Mouse (Mus musculus) layer of hippocampus, adult 2 months (tissue): ENCODE data around the gene Syndig1l. TPM values are rescaled to one million over a fixed set of nuclear protein-coding genes. Genes with fewer than 3 reads are reported as not detected.

ENCODE experiments used
- DNase-seq, 2 experiments: peaks; one replicate each; pipeline ENCODE4 v3.0.0; 2022; ENCODE audit warnings: low spot score in 2 of 2
- H3K27ac ChIP-seq: fragments of 200-600 bp; 2 replicates; pipeline ENCODE4 v1.8.1; 2022
- H3K4me3 ChIP-seq: fragments of 200-600 bp; 2 replicates; pipeline ENCODE4 v1.8.1; 2022; ENCODE audit warnings: mild to moderate bottlenecking
- CTCF ChIP-seq: fragments of 200-600 bp; conservative IDR thresholded peaks from 2 replicates; pipeline ENCODE4 v1.8.1; 2022; ENCODE audit warnings: antibody characterized with exemption, mild to moderate bottlenecking, moderate library complexity
- long read RNA-seq, 2 experiments: library from polyadenylated mRNA; stranded (forward); transcript quantifications; one replicate each; pipeline ENCODE4 v2.0.0; 2021; ENCODE audit warnings: borderline mapping rate in 2 of 2
- total RNA-seq, 2 experiments: library from RNA; stranded (reverse); gene quantifications; 2 replicates each; pipeline ENCODE4 v1.2.3; 2021

Gene Syndig1l
- 1 to 10 TPM; 7.4 to 8.7 TPM for total RNA-seq
- long read RNA-seq, experiment 1, partial matches to known transcripts, result 0 of 3 reads
- long read RNA-seq, experiment 1, other reads (novel, unspliced or antisense), result 1 of 3 reads
- long read RNA-seq, experiment 2, transcript Syndig1l-201 (4 exons, 2,524 nt), result major isoform, 9 of 14 reads
- long read RNA-seq, experiment 2, partial matches to known transcripts, result 3 of 14 reads
- long read RNA-seq, experiment 2, other reads (novel, unspliced or antisense), result 2 of 14 reads

GRCm38 (mm10) chr12:84698319-84699081 lies at the start of gene Syndig1l:
TSS of gene Syndig1l (minus strand) at chr12:84698831.
- peak in 1 of 2 experiments; percentile 38 for DNase-seq
- no peak for TF ChIP-seq CTCF
- Histone ChIP-seq H3K4me3 (peak within 1 kb of the TSS; percentile 56), H3K27ac (no peak within 1 kb of the TSS)

- no peak for DNase-seq
- Histone ChIP-seq H3K27ac (peak overlapping the region; percentile 14; the same call in 1 of the 2 replicates), H3K4me3 (no peak overlapping the region)
- no peak for TF ChIP-seq CTCF
These were observed 49.5 kb upstream of the Syndig1l start for GRCm38 (mm10) chr12:84748134-84748533.

DNA sequence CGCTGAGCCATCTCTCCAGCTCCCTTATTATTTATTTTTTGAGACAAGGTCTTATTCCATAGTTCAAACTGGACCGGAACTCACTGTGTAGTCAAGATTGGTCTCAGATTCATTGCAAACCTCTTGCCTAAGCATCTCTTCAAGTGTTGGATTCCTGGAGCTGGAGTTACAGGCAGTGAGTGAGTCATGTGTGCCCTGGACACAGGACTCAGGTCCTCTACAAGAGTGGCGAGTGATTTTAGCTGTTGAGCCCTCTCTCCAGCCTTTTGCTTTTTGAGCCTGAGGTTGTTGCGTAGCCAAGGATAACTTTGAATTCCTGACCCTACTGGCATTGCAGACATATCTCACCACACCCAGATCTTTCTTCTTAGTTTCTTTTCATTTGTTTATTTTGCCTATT lies 47.1 kb upstream of the Syndig1l start:
- DNase-seq, result no peak
- Histone ChIP-seq H3K27ac (no peak overlapping the region), H3K4me3 (no peak overlapping the region)
- no peak for TF ChIP-seq CTCF

GRCm38 (mm10) chr12:84743496-84743895 lies 44.9 kb upstream of the Syndig1l start:
- H3K4me3 ChIP-seq, result no peak overlapping the region
- no peak for TF ChIP-seq CTCF
- H3K27ac ChIP-seq, result no peak overlapping the region
- DNase-seq, result no peak

DNA sequence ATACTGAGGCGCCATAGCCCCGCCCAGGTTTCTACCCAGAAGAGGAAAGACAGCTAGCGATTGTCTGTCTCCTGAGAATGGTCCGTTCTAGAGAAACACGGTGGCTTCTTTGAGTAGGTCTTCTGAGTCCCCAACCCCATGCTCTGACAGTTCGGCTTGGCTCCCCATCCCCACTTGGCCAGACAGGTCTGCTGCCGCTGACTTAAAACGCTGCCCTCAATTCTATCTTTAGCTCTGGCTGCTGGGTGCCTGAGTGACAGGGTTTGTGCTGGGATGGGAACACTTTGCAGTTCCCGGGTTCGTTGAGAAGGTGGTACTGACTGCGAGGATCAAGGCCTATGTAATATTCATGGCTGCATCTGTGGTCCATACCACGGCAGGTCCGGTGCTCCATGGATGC lies 34.7 kb upstream of the Syndig1l start:
- no peak for TF ChIP-seq CTCF
- DNase-seq, result no peak
- no peak overlapping the region for H3K27ac ChIP-seq
- no peak overlapping the region for H3K4me3 ChIP-seq

GRCm38 (mm10) chr12:84728421-84728820 lies 29.8 kb upstream of the Syndig1l start:
- no peak for TF ChIP-seq CTCF
- no peak for DNase-seq
- Histone ChIP-seq H3K27ac (no peak overlapping the region), H3K4me3 (no peak overlapping the region)

- DNase-seq, result no peak
- no peak for TF ChIP-seq CTCF
- Histone ChIP-seq H3K4me3 (no peak overlapping the region), H3K27ac (no peak overlapping the region)
These were observed 28.8 kb upstream of the Syndig1l start for GRCm38 (mm10) chr12:84727434-84727833.

- DNase-seq, result no peak
- Histone ChIP-seq H3K27ac (no peak overlapping the region), H3K4me3 (no peak overlapping the region)
- TF ChIP-seq CTCF, result no peak
These were observed 28.4 kb upstream of the Syndig1l start for GRCm38 (mm10) chr12:84726986-84727385.

DNA sequence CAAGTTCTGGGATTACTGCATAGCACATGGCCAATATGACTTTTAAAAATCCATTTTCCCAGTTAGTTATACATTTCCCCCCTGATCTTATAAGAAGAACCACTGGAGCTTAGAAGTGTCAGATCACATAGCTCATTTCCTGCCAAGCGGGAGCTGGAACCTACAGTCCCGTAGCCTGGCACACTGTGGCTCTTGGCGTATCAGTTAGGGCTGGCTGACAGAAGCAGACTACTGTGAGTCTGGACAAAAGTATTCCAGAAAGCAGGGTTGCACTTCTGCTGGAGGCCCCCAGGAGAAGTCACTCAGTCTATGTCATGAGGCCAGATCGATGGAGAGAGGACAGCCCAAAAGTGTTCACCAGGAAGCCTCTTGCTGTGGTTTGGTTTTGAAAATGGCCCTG lies 27.8 kb upstream of the Syndig1l start:
- TF ChIP-seq CTCF, result no peak
- Histone ChIP-seq H3K27ac (no peak overlapping the region), H3K4me3 (no peak overlapping the region)
- DNase-seq, result no peak

DNA sequence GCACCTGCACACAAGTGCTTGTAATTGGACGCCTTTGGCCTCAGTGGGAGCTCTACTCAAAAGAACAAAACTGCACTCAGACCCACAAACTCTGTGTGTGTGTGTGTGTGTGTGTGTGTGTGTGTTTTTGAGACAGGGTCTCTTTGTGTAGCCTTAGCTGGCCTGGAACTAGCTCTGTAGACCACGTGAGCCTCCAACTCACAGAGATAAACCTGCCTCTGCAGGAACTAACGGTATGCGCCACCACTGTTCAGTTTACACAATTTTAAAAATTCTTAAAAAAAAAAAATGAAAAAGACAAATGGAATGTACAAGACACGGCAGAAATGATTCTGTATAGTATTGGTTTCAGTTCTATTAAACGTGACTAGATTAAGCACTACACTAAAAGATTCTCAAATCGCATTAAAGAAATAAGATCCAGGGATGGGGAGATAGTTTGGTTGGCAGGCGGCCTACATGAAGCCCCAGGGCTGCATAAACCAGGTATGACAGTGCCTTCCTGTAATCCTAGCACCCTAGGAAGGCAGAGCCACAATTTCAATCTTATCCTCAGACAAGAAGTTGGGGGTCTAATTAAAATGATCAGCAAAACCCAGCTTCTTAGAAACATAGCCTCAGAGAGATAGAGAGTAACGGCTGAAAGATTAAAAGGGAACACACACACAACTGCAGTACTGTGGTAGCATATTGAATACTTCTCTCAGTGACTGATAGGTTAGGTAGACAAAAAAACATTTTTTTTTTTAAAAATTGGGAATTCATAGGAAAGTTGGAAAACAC lies 20.0 kb upstream of the Syndig1l start:
- no peak overlapping the region for H3K27ac ChIP-seq
- no peak for TF ChIP-seq CTCF
- DNase-seq, result no peak
- H3K4me3 ChIP-seq, result no peak overlapping the region

GRCm38 (mm10) chr12:84714578-84714977 lies 15.9 kb upstream of the Syndig1l start:
- H3K4me3 ChIP-seq, result no peak overlapping the region
- H3K27ac ChIP-seq, result no peak overlapping the region
- no peak for TF ChIP-seq CTCF
- no peak for DNase-seq

- no peak for DNase-seq
- no peak for TF ChIP-seq CTCF
- H3K4me3 ChIP-seq, result no peak overlapping the region
These were observed 11.3 kb upstream of the Syndig1l start for GRCm38 (mm10) chr12:84709842-84710439.

GRCm38 (mm10) chr12:84707804-84708203 lies 9.2 kb upstream of the Syndig1l start:
- Histone ChIP-seq H3K4me3 (no peak overlapping the region), H3K27ac (no peak overlapping the region)
- DNase-seq, result no peak
- TF ChIP-seq CTCF, result no peak

More at GRCm38 (mm10) chr12:84709842-84710439, 11.3 kb upstream of the Syndig1l start:
- H3K27ac ChIP-seq, result no peak overlapping the region
